Mouse (Mus musculus) ovary, postnatal 36 days (tissue): ENCODE measurements around the gene Casp6.

ENCODE experiments used
- DNase-seq: peaks from one replicate; pipeline ENCODE4 v3.0.0; 2022; ENCODE audit warnings: low spot score, mixed read lengths

Casp6 gene

DNA sequence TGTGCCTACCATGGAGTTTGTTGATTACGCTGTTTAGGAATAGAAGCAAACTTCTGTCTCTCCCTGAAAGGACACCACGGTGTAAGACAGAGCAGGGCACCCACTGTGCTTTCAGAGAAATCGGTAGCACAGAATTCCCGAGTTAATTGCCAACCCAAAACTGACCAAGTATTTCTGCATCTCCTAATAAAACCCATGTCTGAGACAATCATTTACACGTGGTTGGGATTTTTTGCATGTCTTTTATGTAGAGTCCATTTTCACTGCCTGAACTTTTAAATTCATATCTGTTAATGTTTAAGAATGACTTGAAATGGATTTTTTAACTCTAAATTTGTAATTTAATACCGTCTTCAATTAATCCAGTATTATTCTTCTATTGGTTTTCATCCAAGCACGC lies 22.4 kb downstream of the Casp6 start:
- no peak for DNase-seq

DNA sequence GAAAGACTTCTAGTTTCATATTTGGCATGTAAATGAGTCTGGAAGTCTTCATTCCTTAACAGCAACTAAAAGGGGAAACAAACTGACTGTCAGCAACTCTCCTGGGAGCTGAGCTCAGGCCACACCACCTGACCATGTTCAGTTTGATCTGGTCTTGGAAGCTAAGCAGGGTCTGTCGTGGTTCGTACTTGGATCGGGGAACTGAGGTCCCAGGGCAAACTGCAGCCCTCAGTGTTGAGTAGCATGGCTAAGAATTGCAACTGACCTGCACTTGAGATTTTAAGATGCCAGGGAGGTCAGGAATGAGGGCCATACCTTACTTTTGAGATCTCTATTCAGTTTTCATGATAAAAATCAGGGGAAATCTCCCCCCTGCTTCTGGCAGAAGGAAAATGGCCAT lies 24.6 kb downstream of the Casp6 start:
- DNase-seq = no peak

DNA sequence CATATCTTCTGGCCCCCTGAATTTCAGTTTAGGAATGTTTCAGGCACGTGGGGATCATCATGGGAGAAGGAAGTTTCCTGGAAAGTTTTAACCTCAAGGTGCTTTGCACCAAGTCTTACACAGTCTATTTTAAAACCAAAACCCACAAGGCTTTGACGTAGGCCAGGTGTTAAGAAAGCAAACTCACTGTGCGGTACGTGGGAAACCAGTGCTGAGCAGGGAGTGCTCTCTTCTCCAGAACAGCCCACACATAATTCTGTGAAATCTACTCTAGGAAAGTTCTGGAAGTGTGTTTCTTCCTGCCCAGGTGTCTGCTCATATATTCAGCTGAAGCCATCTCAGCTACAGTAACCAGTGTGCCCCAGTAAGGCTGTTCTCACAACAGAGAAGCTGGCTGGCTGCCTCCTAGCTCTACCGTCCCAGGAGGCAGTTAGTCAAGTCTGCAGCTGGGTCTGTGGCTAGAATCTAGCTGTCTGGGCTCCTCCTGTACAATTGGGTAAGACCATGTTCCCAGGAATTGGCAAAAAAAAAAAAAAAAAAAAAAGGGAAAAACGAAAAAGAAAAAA lies 29.1 kb downstream of the Casp6 start:
- DNase-seq = no peak

DNA sequence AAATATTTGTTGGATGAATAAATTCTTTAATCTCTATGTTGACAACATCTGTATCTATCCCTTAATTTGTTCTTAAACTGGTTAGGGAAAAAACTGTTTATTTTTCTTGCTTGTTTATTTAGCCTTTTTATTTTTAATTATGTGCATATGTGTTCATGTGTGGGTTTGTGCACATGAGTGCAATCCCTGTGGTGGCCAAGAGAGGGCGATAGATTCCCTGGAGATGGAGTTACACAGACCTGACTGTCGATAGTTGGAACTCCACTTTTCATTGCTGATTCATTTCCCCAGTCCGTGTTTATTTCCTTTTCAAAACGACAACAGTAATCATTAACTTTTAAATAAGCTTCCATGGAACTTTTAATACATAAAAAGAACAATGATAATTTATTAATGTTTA lies 31.2 kb downstream of the Casp6 start:
- no peak for DNase-seq

DNA sequence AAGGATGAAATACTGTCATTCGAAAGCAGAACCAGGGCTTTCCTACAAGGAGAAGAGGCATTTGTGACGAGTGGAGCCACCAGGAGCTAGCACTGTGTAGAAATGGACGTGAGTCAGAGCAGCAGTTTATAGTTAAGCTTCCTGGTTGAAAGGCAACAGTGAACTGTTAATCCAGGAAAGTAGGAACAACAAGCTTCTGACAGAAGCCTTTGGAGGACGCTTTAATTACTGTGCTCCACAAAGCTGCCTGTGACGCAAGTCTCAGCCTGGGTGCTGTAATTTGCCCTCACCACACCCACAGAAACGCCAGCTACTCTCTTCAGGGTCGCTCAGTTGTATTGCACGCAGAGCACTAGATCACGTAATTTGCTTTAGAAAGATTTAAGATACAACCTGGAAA lies 35.3 kb downstream of the Casp6 start:
- no peak for DNase-seq

DNA sequence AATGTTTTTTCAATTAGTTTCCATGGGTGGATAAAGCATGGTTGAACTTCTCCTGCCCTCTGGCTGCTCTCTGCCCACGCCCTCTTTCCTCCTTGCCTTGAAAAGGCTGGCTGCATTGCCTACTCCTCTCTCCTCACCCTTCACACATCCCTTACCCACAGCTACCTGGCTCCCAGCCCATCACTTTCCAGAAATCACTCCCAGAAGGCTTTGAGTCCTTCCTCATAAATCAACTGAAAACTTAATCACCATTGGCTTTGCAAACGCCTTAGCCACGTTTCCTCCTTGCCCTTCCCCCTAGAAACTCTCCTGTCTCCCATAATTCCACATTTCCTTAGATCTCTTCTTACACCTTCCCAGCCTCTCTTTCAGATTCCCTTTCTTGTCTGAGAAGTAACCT lies 36.6 kb downstream of the Casp6 start:
- peak; percentile 24 for DNase-seq

DNA sequence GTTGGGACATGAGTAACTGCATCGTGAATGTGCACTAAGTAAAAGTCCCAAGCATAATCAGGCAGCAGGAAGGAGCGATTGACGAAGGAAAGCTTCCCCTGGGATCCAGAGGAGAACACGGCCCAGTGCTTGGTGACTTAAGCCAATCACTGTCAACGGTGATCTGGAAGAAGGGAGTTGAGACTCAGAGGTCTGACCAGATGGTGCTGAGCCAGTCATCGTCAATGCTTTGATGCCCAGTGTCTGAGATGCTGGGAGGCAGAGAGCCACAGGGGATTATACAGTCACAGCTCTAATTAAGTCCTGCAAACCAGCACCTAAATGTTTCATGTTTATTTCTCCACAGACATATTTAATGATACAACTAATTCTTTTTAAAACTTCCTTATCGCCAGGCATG lies 37.8 kb downstream of the Casp6 start:
- DNase-seq = no peak

DNA sequence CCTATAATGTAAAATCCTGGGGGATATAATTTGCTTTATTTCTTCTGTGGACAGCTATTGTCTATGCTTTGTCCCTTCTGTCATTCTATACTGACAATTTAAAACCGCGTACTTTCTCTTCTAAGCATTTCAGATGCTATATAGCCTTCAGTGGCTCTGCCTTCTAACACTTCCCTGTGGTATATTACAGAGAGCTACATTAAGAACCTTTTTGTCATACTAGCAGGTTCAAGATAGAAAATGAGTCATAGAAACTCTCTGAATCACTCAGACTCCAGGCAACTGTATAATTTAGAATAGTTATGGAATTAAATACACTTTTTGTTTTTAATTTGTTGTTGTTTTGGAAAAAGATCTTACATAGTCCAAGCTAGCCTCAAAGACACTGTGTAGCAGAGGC lies 39.6 kb downstream of the Casp6 start:
- no peak for DNase-seq

DNA sequence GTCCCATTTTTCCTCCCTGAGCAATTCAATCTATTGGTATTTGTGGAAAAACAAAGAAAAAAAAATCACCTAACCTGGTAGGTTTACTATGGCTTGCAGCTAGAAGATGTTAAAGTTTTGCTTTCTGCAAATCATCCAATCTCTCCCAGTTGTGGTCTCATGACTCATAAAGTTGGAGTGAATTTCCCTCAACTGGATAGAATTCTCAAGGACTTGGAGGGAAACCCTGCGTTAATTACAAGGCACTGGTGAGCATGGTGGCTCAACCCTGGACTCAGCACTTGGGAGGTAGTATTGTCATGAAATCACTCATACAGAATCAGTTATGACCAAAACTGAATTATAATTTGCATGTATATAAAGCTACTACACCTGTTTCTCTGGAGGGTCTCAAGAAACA lies 40.1 kb downstream of the Casp6 start:
- DNase-seq = no peak

DNA sequence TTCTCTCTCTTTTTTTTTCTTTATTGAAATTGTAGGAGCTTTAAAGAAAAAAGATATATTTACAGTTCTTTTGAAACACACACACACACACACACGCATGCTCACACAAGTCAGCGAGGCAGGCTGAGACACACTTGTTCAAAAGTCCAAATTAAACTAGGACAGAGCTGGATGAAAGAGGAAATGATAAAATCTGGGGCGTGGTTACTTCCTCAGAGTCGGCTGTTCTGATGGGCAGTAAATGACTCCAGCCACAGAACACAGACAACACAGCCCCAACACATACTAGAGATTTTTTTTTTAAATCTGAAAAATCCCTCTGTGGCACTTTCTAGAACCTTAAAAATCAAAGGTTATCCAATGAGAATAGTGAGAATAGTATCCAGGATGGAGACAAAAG lies 42.6 kb downstream of the Casp6 start:
- DNase-seq = no peak

DNA sequence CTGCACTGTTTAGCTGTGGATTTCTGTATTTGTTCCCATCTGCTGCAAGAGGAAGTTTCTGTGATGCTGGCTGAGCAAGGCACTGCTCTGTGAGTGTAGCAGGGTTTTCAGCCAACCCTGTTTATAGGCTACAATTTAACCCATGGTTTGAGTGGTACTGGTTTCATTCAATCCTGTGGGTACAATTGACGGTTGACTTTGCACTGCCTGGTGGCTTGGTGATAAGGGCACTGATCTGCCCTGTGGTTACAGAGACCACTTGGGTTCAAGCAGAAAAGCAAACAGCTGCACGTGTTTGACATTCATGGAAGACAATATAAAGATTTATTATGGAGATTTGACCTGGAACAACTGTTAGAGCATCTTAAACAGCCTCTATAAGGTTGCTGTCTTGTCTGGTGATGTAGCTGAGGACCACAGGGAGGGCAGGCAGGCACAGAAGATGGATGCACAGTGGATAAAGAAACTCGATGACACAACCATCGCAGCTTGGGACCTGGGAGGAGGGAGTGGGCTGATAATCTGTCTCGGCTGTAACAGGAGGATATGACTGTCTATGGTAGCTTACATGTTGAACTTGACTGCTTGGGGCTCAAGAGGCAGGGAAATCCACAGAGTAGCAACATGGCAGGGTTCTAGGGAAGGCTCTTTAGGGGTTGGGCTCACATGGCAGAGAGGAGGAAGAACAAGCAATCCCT lies 45.1 kb downstream of the Casp6 start:
- DNase-seq = no peak

DNA sequence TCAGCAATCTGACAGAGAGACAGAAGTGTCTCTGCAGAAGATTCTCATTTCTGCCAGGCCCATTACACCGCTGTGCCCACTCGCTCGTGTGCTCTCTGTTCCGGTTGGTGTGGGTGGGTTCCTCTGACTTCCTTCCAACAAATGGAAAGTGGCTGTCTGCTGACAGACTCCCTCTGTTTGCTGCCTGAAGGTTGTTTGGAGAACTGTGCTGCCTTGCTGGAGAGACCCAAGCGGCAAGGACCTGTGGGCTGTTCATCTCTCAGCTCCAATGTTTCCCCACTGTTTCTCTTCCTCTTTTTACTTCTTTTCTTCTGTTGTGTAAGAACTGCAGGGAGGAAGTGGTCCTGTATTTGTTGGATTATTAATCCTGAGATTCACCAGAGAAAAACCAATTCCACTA lies 47.1 kb downstream of the Casp6 start:
- DNase-seq = no peak

DNA sequence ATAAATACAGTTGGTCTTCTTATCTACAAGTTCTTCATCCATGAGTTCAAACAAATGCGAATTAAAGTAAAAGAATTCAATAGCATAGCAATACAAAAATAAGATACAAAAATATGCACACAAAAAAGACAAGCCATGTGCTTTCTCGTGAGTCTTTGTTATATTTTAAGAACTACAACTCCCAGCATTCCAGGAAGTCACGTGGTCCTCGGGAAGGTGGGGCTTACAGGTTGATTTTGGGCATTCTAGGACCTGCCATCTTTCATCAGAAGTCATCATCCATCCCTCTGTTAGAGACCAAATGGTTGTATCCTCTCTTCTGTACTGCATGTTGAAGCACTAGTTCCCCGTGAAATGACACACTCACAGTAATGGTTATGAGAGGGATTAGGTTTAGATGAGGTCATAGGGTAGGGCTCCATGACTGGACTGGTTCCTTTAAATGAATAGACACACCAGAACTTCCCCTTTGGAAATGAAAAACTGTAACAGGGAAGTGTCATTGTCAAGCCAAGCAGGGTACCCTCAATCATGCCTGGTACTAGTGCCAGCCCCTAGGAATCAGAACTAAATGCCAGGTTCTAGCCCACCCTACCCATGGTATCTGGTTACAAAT lies 48.0 kb downstream of the Casp6 start:
- DNase-seq = no peak

DNA sequence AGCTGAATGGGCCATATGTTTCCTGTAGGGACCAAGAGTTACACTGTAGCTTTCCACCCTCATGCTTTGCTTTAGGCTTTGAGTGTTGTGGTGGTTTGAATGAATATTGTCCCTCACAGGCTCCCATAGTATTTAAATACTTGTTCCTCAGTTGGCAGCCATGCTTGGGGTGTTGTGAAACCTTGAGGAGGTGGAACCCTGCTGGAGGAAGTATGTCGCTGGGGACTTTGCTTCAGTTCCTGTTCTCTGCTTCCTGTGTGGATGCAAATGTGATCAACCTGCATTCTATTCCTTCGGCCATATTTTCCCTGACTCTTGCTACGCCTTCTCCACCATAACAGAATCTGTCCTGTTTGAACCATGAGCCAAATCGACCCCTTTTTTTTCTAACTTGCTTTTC lies 52.1 kb downstream of the Casp6 start:
- DNase-seq = no peak

DNA sequence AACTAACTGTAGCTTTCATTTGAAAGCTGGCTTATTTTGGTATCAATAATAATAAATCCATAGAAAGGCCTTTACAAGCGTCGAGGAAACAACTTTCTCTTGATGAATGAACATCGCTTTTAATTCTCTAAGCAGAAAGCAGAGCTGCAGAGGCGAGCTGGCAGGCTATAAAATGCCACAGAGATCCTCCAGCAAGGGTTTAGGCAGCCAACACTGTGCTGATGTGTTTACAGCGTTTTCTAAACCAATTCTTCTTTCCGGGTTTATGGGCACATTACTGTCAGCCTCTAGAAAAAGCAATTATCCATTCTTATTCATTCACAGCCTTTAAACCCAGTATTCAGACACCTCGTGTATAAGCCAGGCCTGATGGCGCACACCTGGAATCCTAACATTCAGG lies 61.3 kb downstream of the Casp6 start:
- DNase-seq = no peak
